Mouse (Mus musculus) 3T3-L1 (cell line): Measurements from ENCODE around the gene Vwf.
A peak's percentile ranks its signal among the peaks of the same experiment; 100 is the strongest.

Experiments
- DNase-seq: peaks from one replicate; pipeline ENCODE4 v3.0.0-alpha.2; 2015; ENCODE audit warnings: low read depth, low spot score

Vwf gene

GRCm38 (mm10) chr6:125541296-125541695, 5.3 kb upstream of the Vwf start:
- DNase-seq = no peak

- no peak for DNase-seq
Measured at GRCm38 (mm10) chr6:125548406-125548805, 1.8 kb downstream of the Vwf start.

DNA sequence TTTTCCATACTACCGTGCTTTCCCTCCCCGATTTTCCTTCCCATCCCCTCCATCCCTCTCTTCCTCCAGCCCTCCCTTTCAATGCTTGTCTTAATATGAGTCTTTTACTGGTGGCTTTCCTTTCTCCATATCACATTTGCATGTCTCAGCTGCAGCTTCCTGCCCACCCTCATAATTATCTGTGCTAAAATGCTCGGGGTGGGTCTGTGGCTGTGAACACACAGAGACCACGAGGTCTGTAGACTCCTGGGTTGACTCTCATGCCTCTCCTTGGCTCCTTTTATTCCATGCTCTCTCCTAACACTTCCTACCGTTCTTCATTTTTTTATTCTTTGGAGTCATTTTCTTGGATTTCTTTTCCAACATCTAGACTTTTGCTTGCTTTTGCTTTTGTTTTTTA, 3.6 kb downstream of the Vwf start:
- no peak for DNase-seq

DNA sequence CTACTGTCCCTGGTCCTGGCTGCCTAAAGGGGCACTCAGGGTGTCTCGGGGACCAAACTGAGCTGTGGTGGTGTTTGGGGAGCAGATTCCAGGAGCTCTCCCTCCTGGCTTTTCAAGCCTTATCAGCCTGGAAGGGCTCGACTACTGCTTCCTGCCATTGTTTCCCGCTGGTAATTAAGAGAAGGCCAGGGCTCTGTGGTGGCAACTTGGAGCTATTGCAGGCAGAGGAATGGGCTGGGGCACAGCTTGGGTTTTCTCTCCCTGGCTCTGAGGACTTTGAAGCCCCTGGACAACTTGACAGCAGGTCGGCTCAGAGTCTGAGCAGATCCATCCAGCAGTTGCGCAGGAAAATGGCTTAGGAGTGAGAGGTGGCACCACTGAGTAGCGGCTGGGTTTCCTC, 6.2 kb downstream of the Vwf start:
- DNase-seq = no peak

DNA sequence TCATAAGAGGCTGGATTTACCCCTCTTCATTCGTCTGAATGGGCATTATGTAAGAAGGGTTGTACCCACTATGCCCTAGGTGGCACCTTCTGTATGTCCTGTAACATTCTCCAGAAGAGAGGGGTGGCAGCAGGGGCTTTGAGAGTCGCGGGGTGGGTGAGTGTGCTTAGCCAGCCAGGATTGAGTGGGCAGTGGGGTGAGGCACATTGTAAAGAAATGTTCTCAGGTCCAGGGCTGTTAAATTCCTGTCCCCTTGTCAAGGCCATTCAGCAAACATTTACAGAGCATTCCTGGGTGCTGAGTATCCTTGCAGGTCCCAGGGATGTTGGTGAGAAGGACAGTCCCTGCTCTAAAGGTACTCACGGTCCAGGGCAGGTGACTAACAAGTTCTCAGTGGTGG, 7.0 kb downstream of the Vwf start:
- no peak for DNase-seq

- DNase-seq = no peak
Measured at GRCm38 (mm10) chr6:125558831-125559230, 12.3 kb downstream of the Vwf start.

DNA sequence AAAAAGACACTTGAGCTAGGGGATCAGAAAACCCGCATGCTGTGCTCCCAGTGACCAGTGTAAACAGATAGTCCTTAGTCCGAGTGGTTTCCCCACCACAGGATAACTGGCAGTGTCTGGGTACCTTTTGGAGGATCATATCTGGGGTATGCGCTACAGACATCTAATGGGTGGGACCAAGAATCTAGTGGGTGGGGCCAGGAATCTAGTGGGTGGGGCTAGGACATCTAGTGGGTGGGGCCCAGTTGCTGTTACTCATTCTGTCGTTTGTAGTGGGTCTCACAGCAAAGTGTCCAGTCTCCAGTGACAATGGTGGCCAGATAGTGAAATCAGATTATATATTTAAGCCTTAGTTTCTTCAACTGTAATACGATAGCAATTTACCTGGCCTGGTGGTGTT, 14.5 kb downstream of the Vwf start:
- no peak for DNase-seq

- no peak for DNase-seq
Measured at GRCm38 (mm10) chr6:125561521-125561920, 14.9 kb downstream of the Vwf start.

GRCm38 (mm10) chr6:125564812-125565281, 18.3 kb downstream of the Vwf start:
- no peak for DNase-seq

DNA sequence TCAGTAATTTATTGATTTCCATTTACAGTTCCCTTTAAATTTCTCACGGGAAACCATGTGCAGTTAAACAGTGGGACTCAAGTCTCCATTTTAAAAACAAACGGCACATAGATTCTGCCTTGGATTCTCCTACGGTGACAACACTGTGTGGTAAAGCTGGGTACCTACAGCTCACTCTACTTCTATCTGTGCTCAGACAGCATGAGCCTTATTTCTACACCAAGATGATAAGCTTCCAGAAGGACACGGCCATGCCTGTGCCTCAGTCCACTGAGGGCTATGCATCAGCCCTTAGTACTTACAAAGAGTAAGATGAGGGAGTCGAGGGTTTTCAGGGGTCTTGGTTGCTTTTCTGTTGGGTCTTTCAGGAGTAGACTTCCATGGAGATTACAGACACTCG, 18.8 kb downstream of the Vwf start:
- DNase-seq = no peak

GRCm38 (mm10) chr6:125566656-125567055, 20.1 kb downstream of the Vwf start:
- no peak for DNase-seq

DNA sequence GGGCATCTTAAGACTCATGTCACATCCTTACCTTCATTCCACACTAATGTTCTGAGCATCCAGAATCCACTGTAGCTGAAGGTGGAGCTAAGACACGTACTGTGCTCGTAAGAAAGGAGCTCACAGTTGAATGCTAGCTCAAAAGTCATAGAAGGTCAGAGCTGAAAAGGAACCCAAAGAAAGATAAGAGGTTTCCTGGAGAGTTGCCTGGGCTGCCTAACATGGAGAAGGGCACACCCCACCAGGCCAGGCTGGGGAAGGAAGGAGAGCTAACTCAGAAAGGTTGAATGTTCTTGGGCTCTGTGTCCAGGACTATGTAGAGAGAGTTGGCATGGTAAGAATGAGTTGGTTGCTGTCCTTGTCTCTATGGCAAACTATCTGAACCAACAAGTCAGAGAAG, 21.8 kb downstream of the Vwf start:
- DNase-seq = no peak

DNA sequence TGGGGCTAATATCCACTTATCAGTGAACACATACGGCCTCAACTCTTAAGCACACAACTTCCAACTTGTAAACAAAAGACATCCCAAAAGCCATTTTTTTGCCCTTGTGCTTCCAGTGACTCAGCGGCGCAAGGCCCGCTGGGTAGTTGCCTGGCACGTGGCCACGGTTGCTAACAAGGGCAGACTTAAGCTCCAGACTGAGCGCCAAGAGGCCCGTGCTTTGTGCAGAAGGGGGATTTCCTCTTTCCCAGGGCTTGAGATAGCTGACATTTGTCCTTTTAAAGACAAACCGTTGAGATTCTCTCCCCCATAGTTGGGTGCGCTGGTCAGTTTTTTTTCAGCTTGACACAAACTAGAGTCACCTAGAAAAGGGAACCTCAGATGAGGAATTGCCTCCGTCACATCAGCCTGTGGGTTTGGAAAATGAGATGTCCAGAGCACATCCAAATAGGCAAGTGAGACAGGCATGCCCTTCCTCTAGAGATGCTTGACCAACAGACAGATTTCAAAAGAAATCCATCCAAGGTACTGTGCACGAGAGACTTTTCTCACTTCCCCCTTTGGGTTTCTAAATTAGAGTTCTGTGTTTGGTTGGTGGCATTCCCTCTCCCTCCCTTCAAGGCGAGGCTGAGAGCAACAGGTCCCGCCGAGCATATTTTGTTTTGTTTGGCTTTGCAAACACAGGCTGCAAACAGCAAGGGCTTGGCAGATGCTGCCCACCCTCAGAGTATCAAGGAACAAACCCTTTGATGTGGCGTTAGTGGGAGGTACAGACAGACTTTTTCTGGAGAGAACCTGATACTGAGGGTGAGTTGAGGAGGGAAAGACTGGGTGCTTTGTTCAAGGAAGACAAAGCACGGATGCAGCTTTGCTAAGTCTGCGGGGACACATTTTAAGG, 26.0 kb downstream of the Vwf start:
- peak; percentile 76 for DNase-seq

- peak; percentile 99 for DNase-seq
Measured at GRCm38 (mm10) chr6:125573189-125573928, 26.8 kb downstream of the Vwf start.

- DNase-seq = no peak
Measured at GRCm38 (mm10) chr6:125575080-125575479, 28.5 kb downstream of the Vwf start.

DNA sequence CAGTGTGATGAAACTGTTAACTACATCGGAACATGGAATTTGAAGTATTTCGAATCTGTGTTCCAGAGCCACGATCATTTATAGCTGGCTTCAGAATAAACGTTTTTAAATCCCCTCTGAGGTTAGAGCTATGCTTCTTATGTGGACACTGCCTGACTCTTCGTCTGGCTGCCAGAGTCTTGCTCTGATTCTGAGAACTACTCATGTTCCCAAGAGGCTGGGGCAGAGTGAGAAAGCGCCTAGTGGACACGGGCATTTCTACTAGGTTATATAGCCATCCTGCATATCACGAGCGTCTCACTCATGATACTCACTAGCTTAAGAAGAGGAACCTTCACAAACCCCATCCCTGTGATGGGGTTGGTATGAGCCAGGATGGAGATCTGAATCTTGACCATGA, 30.7 kb downstream of the Vwf start:
- DNase-seq = peak; percentile 80

- no peak for DNase-seq
Measured at GRCm38 (mm10) chr6:125577882-125578646, 31.5 kb downstream of the Vwf start.

DNA sequence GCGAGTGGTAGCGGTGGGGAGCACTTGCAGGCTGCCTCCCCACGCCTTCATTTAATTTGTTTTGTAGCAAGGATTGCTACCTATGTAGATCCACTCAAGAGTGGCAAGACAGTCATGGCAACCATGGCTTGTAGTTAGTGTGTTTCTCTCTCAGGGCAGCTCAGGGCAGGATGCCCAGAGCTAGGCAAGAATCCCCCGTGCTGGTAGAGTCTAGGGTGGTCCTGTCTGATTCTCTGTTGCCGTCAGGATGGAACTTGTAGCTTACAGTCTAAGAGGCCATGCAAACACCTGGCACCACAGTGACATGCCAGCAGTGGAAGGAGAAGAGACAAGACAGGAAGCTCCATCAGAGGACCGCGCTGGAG, 32.1 kb downstream of the Vwf start:
- no peak for DNase-seq

DNA sequence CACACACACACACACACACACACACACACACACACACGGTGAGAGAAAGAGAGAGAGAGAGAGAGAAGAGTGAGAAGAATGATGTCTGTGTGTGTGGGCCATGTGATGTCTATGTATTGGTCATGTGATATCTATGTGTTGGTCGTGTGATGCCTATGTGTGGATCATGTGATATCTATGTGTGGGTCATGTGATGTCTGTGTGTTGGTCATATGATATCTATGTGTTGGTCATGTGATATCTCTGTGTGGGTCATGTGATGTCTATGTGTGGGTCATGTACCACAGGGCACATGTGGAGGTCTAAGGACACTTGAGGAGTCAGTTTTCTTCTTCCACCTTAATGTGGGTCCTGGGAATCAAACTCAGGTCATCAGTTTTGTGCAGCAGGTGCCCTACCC, 33.3 kb downstream of the Vwf start:
- DNase-seq = no peak

GRCm38 (mm10) chr6:125583666-125584065, 37.1 kb downstream of the Vwf start:
- no peak for DNase-seq

GRCm38 (mm10) chr6:125584266-125584665, 37.7 kb downstream of the Vwf start:
- DNase-seq = no peak

GRCm38 (mm10) chr6:125585579-125585978, 39.0 kb downstream of the Vwf start:
- peak; percentile 81 for DNase-seq
